Mouse (Mus musculus) layer of hippocampus, adult 11-12 months (tissue): Measurements from ENCODE around the gene Agpat4.

Source experiments
- DNase-seq: peaks from one replicate; pipeline ENCODE4 v3.0.0; 2022; ENCODE audit warnings: low spot score

Agpat4 gene

GRCm38 (mm10) chr17:12160984-12161764 is 42.7 kb downstream of the Agpat4 start:
- DNase-seq, result no peak

GRCm38 (mm10) chr17:12161877-12162276 is 43.4 kb downstream of the Agpat4 start:
- DNase-seq, result no peak

GRCm38 (mm10) chr17:12162824-12163223 is 44.3 kb downstream of the Agpat4 start:
- DNase-seq, result no peak

- DNase-seq, result no peak
These were observed 44.9 kb downstream of the Agpat4 start for GRCm38 (mm10) chr17:12163403-12163802.

- DNase-seq, result peak; percentile 71
These were observed 45.4 kb downstream of the Agpat4 start for GRCm38 (mm10) chr17:12163903-12164302.

- DNase-seq, result no peak
These were observed 46.0 kb downstream of the Agpat4 start for GRCm38 (mm10) chr17:12164507-12164906.

- DNase-seq, result no peak
These were observed 46.6 kb downstream of the Agpat4 start for GRCm38 (mm10) chr17:12165009-12165695.

GRCm38 (mm10) chr17:12165701-12166100 is 47.2 kb downstream of the Agpat4 start:
- no peak for DNase-seq

- DNase-seq, result peak; percentile 82
These were observed 50.0 kb downstream of the Agpat4 start for GRCm38 (mm10) chr17:12168536-12168935.

GRCm38 (mm10) chr17:12169326-12169836 is 50.9 kb downstream of the Agpat4 start:
- DNase-seq, result no peak

- no peak for DNase-seq
These were observed 52.4 kb downstream of the Agpat4 start for GRCm38 (mm10) chr17:12170791-12171497.

- DNase-seq, result no peak
These were observed 53.2 kb downstream of the Agpat4 start for GRCm38 (mm10) chr17:12171666-12172065.

- no peak for DNase-seq
These were observed 55.7 kb downstream of the Agpat4 start for GRCm38 (mm10) chr17:12174221-12174620.

- DNase-seq, result no peak
These were observed 56.4 kb downstream of the Agpat4 start for GRCm38 (mm10) chr17:12174896-12175295.

GRCm38 (mm10) chr17:12175626-12176025 is 57.1 kb downstream of the Agpat4 start:
- no peak for DNase-seq

GRCm38 (mm10) chr17:12179339-12179738 is 60.8 kb downstream of the Agpat4 start:
- no peak for DNase-seq

- no peak for DNase-seq
These were observed 61.3 kb downstream of the Agpat4 start for GRCm38 (mm10) chr17:12179766-12180165.

GRCm38 (mm10) chr17:12182702-12183485 is 64.4 kb downstream of the Agpat4 start:
- no peak for DNase-seq

GRCm38 (mm10) chr17:12184283-12184682 is 65.8 kb downstream of the Agpat4 start:
- DNase-seq, result no peak

- DNase-seq, result no peak
These were observed 67.4 kb downstream of the Agpat4 start for GRCm38 (mm10) chr17:12185855-12186254.

GRCm38 (mm10) chr17:12186341-12186740 is 67.8 kb downstream of the Agpat4 start:
- no peak for DNase-seq

- peak; percentile 69 for DNase-seq
These were observed 69.3 kb downstream of the Agpat4 start for GRCm38 (mm10) chr17:12187782-12188181.
